Mouse (Mus musculus): Measurements from ENCODE around the gene Myo16. TPM values are rescaled to one million over a fixed set of nuclear protein-coding genes. Genes with fewer than 3 reads are reported as not detected.

Myo16 gene
- polyA plus RNA-seq, 1 experiment, result not detected

DNA sequence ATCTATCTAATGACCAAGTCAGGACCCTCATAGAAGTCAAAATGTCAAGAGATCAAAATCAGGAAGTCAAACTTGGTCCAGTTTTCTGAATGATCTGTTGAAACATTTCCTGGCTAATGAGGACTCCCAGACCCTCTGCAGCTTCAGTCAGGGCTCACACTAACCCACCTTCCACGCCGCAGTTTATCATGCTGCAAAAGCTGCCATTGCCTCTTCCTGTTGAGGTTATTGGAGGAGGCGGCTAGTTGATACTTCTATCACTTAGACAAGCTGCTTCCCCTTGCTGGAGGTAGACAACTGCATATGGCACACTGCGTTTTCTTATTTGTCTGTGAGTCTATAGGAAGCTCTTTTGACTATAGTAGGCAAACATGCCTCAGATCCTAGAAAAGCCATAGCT, 116.4 kb downstream of the Myo16 start:
- Histone ChIP-seq H3K27ac (ENCODE audit: insufficient read depth, low read length) (no peak overlapping the region), H3K9ac (ENCODE audit: low read depth, poor library complexity, severe bottlenecking) (no peak overlapping the region), H3K27me3 (ENCODE audit: control insufficient read depth, insufficient read depth, low read length, poor library complexity, severe bottlenecking) (no peaks in the 10 kb centered on the region), H3K4me3 (ENCODE audit: low read depth, low read length) (no peak overlapping the region), H3K4me1 (ENCODE audit: control insufficient read depth, insufficient read depth, low read length) (no peaks in the 10 kb centered on the region), H3K9me3 (replicated peaks; ENCODE audit: control insufficient read depth, insufficient read depth, low read length, poor library complexity, severe bottlenecking) (0 out of 2 replicates have a peak, but pooled peaks cover 4% of the 10 kb centered on the region), H3K36me3 (ENCODE audit: control insufficient read depth, insufficient read depth, low read length, poor library complexity, severe bottlenecking) (no peaks in the 10 kb centered on the region)
- TF ChIP-seq CTCF (IDR thresholded peaks at IDR 0.05; ENCODE audit: low read depth, low read length), result no peak
- no peak for TF ChIP-seq POLR2A (IDR thresholded peaks at IDR 0.05; ENCODE audit: insufficient read depth, low read length)
- TF ChIP-seq EP300 (IDR thresholded peaks at IDR 0.05; ENCODE audit: insufficient read depth, low read depth, low read length), result no peak

- Histone ChIP-seq H3K27ac (ENCODE audit: insufficient read depth, low read length) (no peak overlapping the region), H3K4me3 (ENCODE audit: low read depth, low read length) (no peak overlapping the region), H3K36me3 (ENCODE audit: control insufficient read depth, insufficient read depth, low read length, poor library complexity, severe bottlenecking) (no peaks in the 10 kb centered on the region), H3K9ac (ENCODE audit: low read depth, poor library complexity, severe bottlenecking) (no peak overlapping the region), H3K27me3 (ENCODE audit: control insufficient read depth, insufficient read depth, low read length, poor library complexity, severe bottlenecking) (no peaks in the 10 kb centered on the region), H3K4me1 (ENCODE audit: control insufficient read depth, insufficient read depth, low read length) (no peaks in the 10 kb centered on the region), H3K9me3 (replicated peaks; ENCODE audit: control insufficient read depth, insufficient read depth, low read length, poor library complexity, severe bottlenecking) (no peaks in the 10 kb centered on the region)
- TF ChIP-seq EP300 (IDR thresholded peaks at IDR 0.05; ENCODE audit: insufficient read depth, low read depth, low read length) (no peak), CTCF (IDR thresholded peaks at IDR 0.05; ENCODE audit: low read depth, low read length) (no peak), POLR2A (IDR thresholded peaks at IDR 0.05; ENCODE audit: insufficient read depth, low read length) (no peak)
These were observed 138.9 kb downstream of the Myo16 start for GRCm38 (mm10) chr8:10292600-10292999.

DNA sequence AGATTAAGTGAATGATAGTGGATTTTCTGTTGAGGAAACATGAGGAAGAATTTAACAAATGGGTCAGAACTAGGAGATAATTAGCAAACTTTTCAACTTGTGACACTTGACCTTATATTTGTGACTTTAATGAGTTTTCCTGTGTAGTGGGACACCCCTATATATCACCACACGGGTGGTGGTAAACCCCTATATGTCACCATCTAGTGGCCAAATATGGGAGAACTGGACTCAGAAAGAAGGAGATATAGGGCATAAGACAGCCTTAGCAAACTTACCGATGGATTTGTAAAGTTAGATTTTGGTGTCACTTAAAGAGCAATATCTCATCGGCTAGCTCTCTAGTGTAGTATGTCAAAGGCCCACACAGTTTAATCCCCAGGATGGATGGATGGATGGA, 147.1 kb downstream of the Myo16 start:
- H3K27ac ChIP-seq (ENCODE audit: insufficient read depth, low read length), result no peak overlapping the region
- 0 out of 2 replicates have a peak, but pooled peaks cover 2% of the 10 kb centered on the region for H3K9me3 ChIP-seq (replicated peaks; ENCODE audit: control insufficient read depth, insufficient read depth, low read length, poor library complexity, severe bottlenecking)
- TF ChIP-seq EP300 (IDR thresholded peaks at IDR 0.05; ENCODE audit: insufficient read depth, low read depth, low read length) (no peak), POLR2A (IDR thresholded peaks at IDR 0.05; ENCODE audit: insufficient read depth, low read length) (no peak), CTCF (IDR thresholded peaks at IDR 0.05; ENCODE audit: low read depth, low read length) (no peak)
- H3K27me3 ChIP-seq (ENCODE audit: control insufficient read depth, insufficient read depth, low read length, poor library complexity, severe bottlenecking), result no peaks in the 10 kb centered on the region
- no peaks in the 10 kb centered on the region for H3K4me1 ChIP-seq (ENCODE audit: control insufficient read depth, insufficient read depth, low read length)
- no peak overlapping the region for H3K9ac ChIP-seq (ENCODE audit: low read depth, poor library complexity, severe bottlenecking)
- no peak overlapping the region for H3K4me3 ChIP-seq (ENCODE audit: low read depth, low read length)
- no peaks in the 10 kb centered on the region for H3K36me3 ChIP-seq (ENCODE audit: control insufficient read depth, insufficient read depth, low read length, poor library complexity, severe bottlenecking)

GRCm38 (mm10) chr8:10303061-10303460, 149.3 kb downstream of the Myo16 start:
- no peak overlapping the region for H3K27ac ChIP-seq (ENCODE audit: insufficient read depth, low read length)
- H3K36me3 ChIP-seq (ENCODE audit: control insufficient read depth, insufficient read depth, low read length, poor library complexity, severe bottlenecking), result no peaks in the 10 kb centered on the region
- no peak overlapping the region for H3K9ac ChIP-seq (ENCODE audit: low read depth, poor library complexity, severe bottlenecking)
- 0 out of 2 replicates have a peak, but pooled peaks cover 2% of the 10 kb centered on the region for H3K9me3 ChIP-seq (replicated peaks; ENCODE audit: control insufficient read depth, insufficient read depth, low read length, poor library complexity, severe bottlenecking)
- no peaks in the 10 kb centered on the region for H3K4me1 ChIP-seq (ENCODE audit: control insufficient read depth, insufficient read depth, low read length)
- TF ChIP-seq EP300 (IDR thresholded peaks at IDR 0.05; ENCODE audit: insufficient read depth, low read depth, low read length) (no peak), POLR2A (IDR thresholded peaks at IDR 0.05; ENCODE audit: insufficient read depth, low read length) (no peak), CTCF (IDR thresholded peaks at IDR 0.05; ENCODE audit: low read depth, low read length) (no peak)
- no peak overlapping the region for H3K4me3 ChIP-seq (ENCODE audit: low read depth, low read length)
- no peaks in the 10 kb centered on the region for H3K27me3 ChIP-seq (ENCODE audit: control insufficient read depth, insufficient read depth, low read length, poor library complexity, severe bottlenecking)

DNA sequence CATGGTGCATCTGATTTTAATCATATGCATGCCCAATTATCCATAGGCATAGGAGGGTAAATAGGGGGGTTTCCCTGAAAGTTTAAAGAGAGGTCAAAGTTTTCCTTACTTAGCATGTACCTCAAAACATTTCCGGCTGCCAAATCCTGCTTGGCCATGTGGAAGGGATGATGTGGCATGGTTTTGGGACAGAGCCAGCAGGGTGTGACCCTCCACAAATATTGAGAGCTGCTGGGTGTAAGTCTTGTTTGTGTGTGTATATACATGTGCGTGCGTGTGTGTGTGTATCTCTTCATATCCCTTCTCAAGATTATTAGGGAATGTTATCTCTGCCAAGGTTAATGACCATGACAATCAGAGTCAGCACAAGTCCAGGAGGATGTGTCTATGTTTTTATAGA, 150.3 kb downstream of the Myo16 start:
- H3K27ac ChIP-seq (ENCODE audit: insufficient read depth, low read length), result no peak overlapping the region
- no peaks in the 10 kb centered on the region for H3K36me3 ChIP-seq (ENCODE audit: control insufficient read depth, insufficient read depth, low read length, poor library complexity, severe bottlenecking)
- H3K4me3 ChIP-seq (ENCODE audit: low read depth, low read length), result no peak overlapping the region
- H3K9me3 ChIP-seq (replicated peaks; ENCODE audit: control insufficient read depth, insufficient read depth, low read length, poor library complexity, severe bottlenecking), result 0 out of 2 replicates have a peak, but pooled peaks cover 2% of the 10 kb centered on the region
- H3K4me1 ChIP-seq (ENCODE audit: control insufficient read depth, insufficient read depth, low read length), result no peaks in the 10 kb centered on the region
- TF ChIP-seq EP300 (IDR thresholded peaks at IDR 0.05; ENCODE audit: insufficient read depth, low read depth, low read length) (no peak), POLR2A (IDR thresholded peaks at IDR 0.05; ENCODE audit: insufficient read depth, low read length) (no peak), CTCF (IDR thresholded peaks at IDR 0.05; ENCODE audit: low read depth, low read length) (no peak)
- H3K9ac ChIP-seq (ENCODE audit: low read depth, poor library complexity, severe bottlenecking), result no peak overlapping the region
- H3K27me3 ChIP-seq (ENCODE audit: control insufficient read depth, insufficient read depth, low read length, poor library complexity, severe bottlenecking), result no peaks in the 10 kb centered on the region

GRCm38 (mm10) chr8:10304721-10305120, 151.0 kb downstream of the Myo16 start:
- no peaks in the 10 kb centered on the region for H3K4me1 ChIP-seq (ENCODE audit: control insufficient read depth, insufficient read depth, low read length)
- H3K9me3 ChIP-seq (replicated peaks; ENCODE audit: control insufficient read depth, insufficient read depth, low read length, poor library complexity, severe bottlenecking), result 0 out of 2 replicates have a peak, but pooled peaks cover 2% of the 10 kb centered on the region
- H3K4me3 ChIP-seq (ENCODE audit: low read depth, low read length), result no peak overlapping the region
- H3K9ac ChIP-seq (ENCODE audit: low read depth, poor library complexity, severe bottlenecking), result no peak overlapping the region
- no peak overlapping the region for H3K27ac ChIP-seq (ENCODE audit: insufficient read depth, low read length)
- no peaks in the 10 kb centered on the region for H3K36me3 ChIP-seq (ENCODE audit: control insufficient read depth, insufficient read depth, low read length, poor library complexity, severe bottlenecking)
- no peaks in the 10 kb centered on the region for H3K27me3 ChIP-seq (ENCODE audit: control insufficient read depth, insufficient read depth, low read length, poor library complexity, severe bottlenecking)
- TF ChIP-seq POLR2A (IDR thresholded peaks at IDR 0.05; ENCODE audit: insufficient read depth, low read length) (no peak), CTCF (IDR thresholded peaks at IDR 0.05; ENCODE audit: low read depth, low read length) (no peak)

All from ES-Bruce4 (cell line).